Mouse (Mus musculus): ENCODE measurements around the gene Psg16. TPM values are rescaled to one million over a fixed set of nuclear protein-coding genes. Genes with fewer than 3 reads are reported as not detected.

The Psg16 gene
- total and polyA plus RNA-seq, 3 experiments: 0.27 TPM; not detected in 2

DNA sequence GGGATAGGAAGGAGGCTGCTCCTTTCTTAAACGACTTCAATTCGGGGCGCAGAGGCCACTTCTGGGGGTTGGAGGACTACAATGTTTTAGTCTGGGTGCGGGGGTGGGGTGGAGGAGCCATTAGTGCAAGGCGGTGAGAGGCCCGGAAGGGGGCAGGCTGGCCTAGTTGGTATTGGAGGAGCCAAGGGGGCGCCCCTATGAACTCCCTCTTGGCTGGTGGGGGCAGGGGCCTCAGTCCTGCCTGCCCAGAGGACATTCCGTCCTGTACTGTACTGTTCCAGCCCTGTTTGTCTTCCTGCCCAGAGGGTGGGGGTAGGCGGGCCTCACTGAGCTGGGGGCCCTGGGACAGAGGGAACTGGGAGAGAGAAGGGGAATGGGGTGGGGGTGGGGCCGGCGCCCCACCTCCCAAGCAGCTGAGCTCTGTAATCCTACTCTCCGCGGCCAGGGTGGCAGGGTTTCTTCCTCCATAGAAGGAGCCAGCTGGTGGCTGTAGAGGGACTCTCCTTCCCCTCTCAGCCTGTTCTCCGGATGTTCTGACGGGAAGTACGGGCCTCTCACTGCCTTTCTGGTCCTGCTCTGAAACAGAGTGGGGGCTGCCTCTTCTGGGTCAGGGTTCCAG is 15.7 kb upstream of the Psg16 start:
- DNase-seq (ENCODE audit: extremely low read depth): peak; percentile 90
- no peaks in the 10 kb centered on the region for H3K27me3 ChIP-seq (replicated peaks)
- H3K36me3 ChIP-seq (replicated peaks in 1 of 2; ENCODE audit: control insufficient read depth in 1 of 2, insufficient read depth in 1 of 2, low read length in 1 of 2): no peaks in the 10 kb centered on the region
- TF ChIP-seq PAX5 (IDR thresholded peaks at IDR 0.05; ENCODE audit: low read length): no peak
- TF ChIP-seq HCFC1 (IDR thresholded peaks at IDR 0.05; ENCODE audit: low read depth, low read length): peak; percentile 33; the same call in 1 of the 2 replicates
- TF ChIP-seq JUN (IDR thresholded peaks at IDR 0.05; ENCODE audit: insufficient read depth, low read depth, low read length): no peak
- TF ChIP-seq CHD2 (IDR thresholded peaks at IDR 0.05; ENCODE audit: low read length): peak; percentile 91
- no peak for TF ChIP-seq ZMIZ1 (IDR thresholded peaks at IDR 0.05; ENCODE audit: low read depth, low read length)
- TF ChIP-seq TCF12 (IDR thresholded peaks at IDR 0.05; ENCODE audit: low read depth, low read length): peak; percentile 54; the same call in 1 of the 2 replicates
- TF ChIP-seq RCOR1 (conservative IDR thresholded peaks at IDR 0.05; ENCODE audit: low read depth, low read length): 0 out of 2 replicates have a peak, but pooled peaks have one; percentile 61
- TF ChIP-seq CHD1 (IDR thresholded peaks at IDR 0.05; ENCODE audit: low read depth, low read length): no peak
- peak; percentile 48 for TF ChIP-seq POLR2A (IDR thresholded peaks at IDR 0.05; ENCODE audit: low read depth, low read length)
- TF ChIP-seq CTCF (conservative IDR thresholded peaks at IDR 0.05 in 1 of 2, IDR thresholded peaks at IDR 0.05 in 1 of 2; ENCODE audit: low read depth in 2 of 2, low read length in 2 of 2): peak in 1 of 2 experiments; percentile 70; a peak in 2 of 4 replicates
- TF ChIP-seq GABPA (IDR thresholded peaks at IDR 0.05; ENCODE audit: insufficient replicate concordance, low read depth, low read length): no peak
- TF ChIP-seq ETS1 (conservative IDR thresholded peaks at IDR 0.05; ENCODE audit: low read depth, low read length): 0 out of 2 replicates have a peak, but pooled peaks have one; percentile 44
- no peak for TF ChIP-seq MXI1 (IDR thresholded peaks at IDR 0.05; ENCODE audit: low read depth, low read length)
- TF ChIP-seq MAX (IDR thresholded peaks at IDR 0.05; ENCODE audit: low read length): no peak
- TF ChIP-seq POLR2AphosphoS2 (IDR thresholded peaks at IDR 0.05; ENCODE audit: low read depth, low read length): no peak
- TF ChIP-seq MYC (IDR thresholded peaks at IDR 0.05; ENCODE audit: low read depth, low read length): 0 out of 2 replicates have a peak, but pooled peaks have one; percentile 41
- no peak for TF ChIP-seq JUND (conservative IDR thresholded peaks at IDR 0.05; ENCODE audit: low read depth, low read length)
- no peak; the same call in 1 of the 2 replicates for TF ChIP-seq ELF1 (IDR thresholded peaks at IDR 0.05; ENCODE audit: low read depth, low read length)
- TF ChIP-seq E2F4 (IDR thresholded peaks at IDR 0.05; ENCODE audit: insufficient replicate concordance, low read depth, low read length): no peak
- TF ChIP-seq SIN3A (IDR thresholded peaks at IDR 0.05; ENCODE audit: low read length): peak; percentile 47; the same call in 1 of the 2 replicates
- peak; percentile 73; the same call in 1 of the 2 replicates for TF ChIP-seq TBP (conservative IDR thresholded peaks at IDR 0.05; ENCODE audit: low read depth, low read length)
- TF ChIP-seq BHLHE40 (IDR thresholded peaks at IDR 0.05; ENCODE audit: low read depth, low read length): peak; percentile 71; the same call in 1 of the 2 replicates
- no peak for TF ChIP-seq USF1 (IDR thresholded peaks at IDR 0.05; ENCODE audit: low read depth, low read length)
- TF ChIP-seq ZC3H11A (IDR thresholded peaks at IDR 0.05; ENCODE audit: low read depth, low read length): no peak
- TF ChIP-seq EP300 (IDR thresholded peaks at IDR 0.05; ENCODE audit: low read length): peak; percentile 45; the same call in 1 of the 2 replicates
- no peak for TF ChIP-seq NRF1 (IDR thresholded peaks at IDR 0.05; ENCODE audit: low read depth, low read length)
- TF ChIP-seq UBTF (IDR thresholded peaks at IDR 0.05; ENCODE audit: low read depth, low read length): peak; percentile 83
- TF ChIP-seq MAZ (IDR thresholded peaks at IDR 0.05; ENCODE audit: low read depth, low read length): no peak; the same call in 1 of the 2 replicates
- TF ChIP-seq MEF2A (IDR thresholded peaks at IDR 0.05; ENCODE audit: borderline replicate concordance, low read depth, low read length): peak; percentile 29; the same call in 1 of the 2 replicates
- no peak for TF ChIP-seq ZNF384 (IDR thresholded peaks at IDR 0.05; ENCODE audit: low read depth, low read length)
- no peak for TF ChIP-seq ZKSCAN1 (IDR thresholded peaks at IDR 0.05; ENCODE audit: borderline replicate concordance, low read depth, low read length)
- no peak for TF ChIP-seq MAFK (IDR thresholded peaks at IDR 0.05; ENCODE audit: insufficient replicate concordance, low read length)
- no peak for TF ChIP-seq KAT2A (IDR thresholded peaks at IDR 0.05; ENCODE audit: insufficient replicate concordance, low read length)
- no peak for TF ChIP-seq USF2 (conservative IDR thresholded peaks at IDR 0.05; ENCODE audit: low read depth, low read length)
- TF ChIP-seq RAD21 (IDR thresholded peaks at IDR 0.05; ENCODE audit: low read depth, low read length): peak; percentile 41
- TF ChIP-seq SMC3 (IDR thresholded peaks at IDR 0.05; ENCODE audit: low read depth, low read length): peak; percentile 33
- 0 out of 2 replicates have a peak, but pooled peaks have one; percentile 18 for TF ChIP-seq NELFE (IDR thresholded peaks at IDR 0.05; ENCODE audit: low read depth, low read length)
- peak; percentile 69 for TF ChIP-seq IRF4 (IDR thresholded peaks at IDR 0.05; ENCODE audit: low read depth, low read length)
- in situ Hi-C loops (cut with MboI; ENCODE audit: low pct_ligation_motif_present, low pct_unique_long_range_greater_than_20kb, low sequenced_read_pairs) (no loop called here), dilution Hi-C loops (cut with MboI; ENCODE audit: extremely low pct_ligation_motif_present, extremely low pct_unique_long_range_greater_than_20kb, low sequenced_read_pairs) (no loop called here)
- H3K4me1 ChIP-seq (ENCODE audit: control insufficient read depth in 1 of 2, insufficient read depth in 2 of 2): peaks cover 14 to 43% of the 10 kb centered on the region in 2 experiments
- peak overlapping the region; percentile 24 for H3K9ac ChIP-seq (ENCODE audit: insufficient read depth, low read depth)
- no peaks in the 10 kb centered on the region for H3K79me2 ChIP-seq (replicated peaks; ENCODE audit: control insufficient read depth, extremely low read depth, insufficient read depth, poor library complexity, severe bottlenecking)
- H3K27ac ChIP-seq (ENCODE audit: insufficient read depth, low read depth): peak overlapping the region; percentile 88
- H3K9me3 ChIP-seq (replicated peaks; ENCODE audit: low read length): peaks cover 9% of the 10 kb centered on the region
- peak overlapping the region; percentile 58 for H3K4me2 ChIP-seq (ENCODE audit: insufficient read depth, low read depth, poor library complexity, severe bottlenecking)
- H3K4me3 ChIP-seq (replicated peaks in 1 of 3; ENCODE audit: low read depth in 2 of 3, low read length in 2 of 3, poor library complexity in 1 of 3): peak overlapping the region in 1 of 3 experiments; percentile 38
